Mouse (Mus musculus): ENCODE measurements at regions not wholly inside any gene's neighbourhood (a gene's known extent, or its start where the extent isn't known, plus 50 kb on each side); places are given as distances from the start of the nearest gene placed in this dataset.

GRCm38 (mm10) chr3:52158788-52159260 is 53.9 kb upstream of the Maml3 start:
- Histone ChIP-seq H3K4me3 (no peak overlapping the region), H3K4me2 (replicated peaks) (no peak overlapping the region), H3K9ac (replicated peaks) (no peak overlapping the region), H3K36me3 (no peaks in the 10 kb centered on the region), H3K9me3 (peaks cover 9% of the 10 kb centered on the region), H3K4me1 (no peaks in the 10 kb centered on the region), H3K27ac (replicated peaks) (no peak overlapping the region), H3K27me3 (no peaks in the 10 kb centered on the region)
- WGBS = 90% methylated on average over 3 of the region's 3 CpGs
- ATAC-seq (ENCODE audit: low FRiP score, low read depth) = no peak

GRCm38 (mm10) chr3:52161688-52162087 is 56.8 kb upstream of the Maml3 start:
- Histone ChIP-seq H3K9ac (replicated peaks) (no peak overlapping the region), H3K27ac (replicated peaks) (no peak overlapping the region)
- 72% methylated on average over 3 of the region's 3 CpGs for WGBS

GRCm38 (mm10) chr3:52163990-52164389 is 59.1 kb upstream of the Maml3 start:
- Histone ChIP-seq H3K4me1 (no peaks in the 10 kb centered on the region), H3K4me3 (no peak overlapping the region), H3K27ac (replicated peaks) (no peak overlapping the region), H3K27me3 (no peaks in the 10 kb centered on the region), H3K9me3 (no peaks in the 10 kb centered on the region), H3K9ac (replicated peaks) (no peak overlapping the region), H3K4me2 (replicated peaks) (no peak overlapping the region), H3K36me3 (no peaks in the 10 kb centered on the region)
- WGBS = 78% methylated on average over 16 of the region's 16 CpGs
- no peak for ATAC-seq (ENCODE audit: low FRiP score, low read depth)

More at GRCm38 (mm10) chr3:52161688-52162087, 56.8 kb upstream of the Maml3 start:
- H3K9me3 ChIP-seq = no peaks in the 10 kb centered on the region
- H3K4me1 ChIP-seq = no peaks in the 10 kb centered on the region
- no peak overlapping the region for H3K4me2 ChIP-seq (replicated peaks)
- H3K36me3 ChIP-seq = no peaks in the 10 kb centered on the region
- no peak for ATAC-seq (ENCODE audit: low FRiP score, low read depth)
- no peaks in the 10 kb centered on the region for H3K27me3 ChIP-seq
- no peak overlapping the region for H3K4me3 ChIP-seq

DNA sequence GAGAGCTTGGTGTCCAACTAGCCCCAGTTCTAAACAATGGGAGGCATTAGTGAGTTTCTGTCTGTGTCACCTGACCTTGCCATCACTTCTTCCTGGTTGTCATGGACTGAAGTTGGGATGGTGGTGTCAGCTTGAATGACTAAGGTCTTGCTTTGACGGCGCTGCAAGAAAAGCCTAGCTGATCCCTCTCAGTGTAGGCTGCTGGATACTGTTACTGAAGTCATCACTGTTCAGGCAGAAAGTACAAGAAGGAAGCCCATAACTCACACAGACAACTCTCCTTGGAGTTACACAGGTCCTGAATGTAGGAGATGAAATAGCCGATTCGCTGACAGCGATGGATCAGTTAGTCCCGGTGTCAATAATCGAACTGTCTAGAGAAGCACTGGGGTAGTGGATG is 62.5 kb upstream of the Maml3 start:
- Histone ChIP-seq H3K27me3 (no peaks in the 10 kb centered on the region), H3K36me3 (no peaks in the 10 kb centered on the region), H3K9ac (replicated peaks) (no peak overlapping the region), H3K4me2 (replicated peaks) (no peak overlapping the region), H3K9me3 (no peaks in the 10 kb centered on the region), H3K4me1 (no peaks in the 10 kb centered on the region), H3K27ac (replicated peaks) (no peak overlapping the region), H3K4me3 (no peak overlapping the region)
- WGBS = 98% methylated on average over 7 of the region's 7 CpGs
- ATAC-seq (ENCODE audit: low FRiP score, low read depth) = no peak

- no peaks in the 10 kb centered on the region for H3K36me3 ChIP-seq
- WGBS = 95% methylated on average over 7 of the region's 7 CpGs
- no peak for ATAC-seq (ENCODE audit: low FRiP score, low read depth)
- H3K4me3 ChIP-seq = no peak overlapping the region
- no peaks in the 10 kb centered on the region for H3K27me3 ChIP-seq
- no peak overlapping the region for H3K9ac ChIP-seq (replicated peaks)
- H3K27ac ChIP-seq (replicated peaks) = no peak overlapping the region
- H3K9me3 ChIP-seq = no peaks in the 10 kb centered on the region
- H3K4me1 ChIP-seq = no peaks in the 10 kb centered on the region
- H3K4me2 ChIP-seq (replicated peaks) = no peak overlapping the region
These were observed 66.0 kb upstream of the Maml3 start for GRCm38 (mm10) chr3:52170847-52171246.

- Histone ChIP-seq H3K4me1 (no peaks in the 10 kb centered on the region), H3K4me2 (replicated peaks) (no peak overlapping the region), H3K9ac (replicated peaks) (no peak overlapping the region), H3K4me3 (no peak overlapping the region), H3K27me3 (no peaks in the 10 kb centered on the region; the same call in 1 of the 2 replicates), H3K36me3 (no peaks in the 10 kb centered on the region), H3K9me3 (no peaks in the 10 kb centered on the region), H3K27ac (replicated peaks) (no peak overlapping the region)
- 90% methylated on average over 5 of the region's 5 CpGs for WGBS
- no peak for ATAC-seq (ENCODE audit: low FRiP score, low read depth)
These were observed 66.4 kb upstream of the Maml3 start for GRCm38 (mm10) chr3:52171303-52171702.

DNA sequence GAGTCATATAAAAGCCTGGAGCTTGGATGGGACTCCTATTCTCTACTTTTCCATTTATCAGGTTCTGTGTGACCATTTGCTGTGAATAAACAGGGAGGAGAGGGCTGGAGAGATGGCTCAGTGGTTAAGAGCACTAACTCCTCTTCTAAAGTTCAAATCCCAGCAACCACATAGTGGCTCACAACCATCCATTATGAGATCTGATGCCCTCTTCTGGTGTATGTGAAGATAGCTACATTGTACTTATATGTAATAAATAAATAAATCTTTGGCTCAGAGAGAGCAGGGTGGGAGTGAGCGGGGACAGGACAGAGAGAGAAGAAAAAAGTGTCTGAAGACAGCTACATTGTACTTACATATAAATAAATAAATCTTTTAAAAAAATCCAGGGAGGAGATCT is 68.6 kb upstream of the Maml3 start:
- no peaks in the 10 kb centered on the region; the same call in 1 of the 2 replicates for H3K27me3 ChIP-seq
- peaks cover under 1% of the 10 kb centered on the region; the same call in 1 of the 2 replicates for H3K4me1 ChIP-seq
- H3K27ac ChIP-seq (replicated peaks) = no peak overlapping the region
- ATAC-seq (ENCODE audit: low FRiP score, low read depth) = no peak
- H3K9me3 ChIP-seq = no peaks in the 10 kb centered on the region
- H3K4me3 ChIP-seq = no peak overlapping the region
- no peak overlapping the region for H3K9ac ChIP-seq (replicated peaks)
- H3K36me3 ChIP-seq = no peaks in the 10 kb centered on the region
- no peak overlapping the region for H3K4me2 ChIP-seq (replicated peaks)
- 93% methylated on average over 1 of the region's 1 CpGs for WGBS

GRCm38 (mm10) chr3:52176108-52176507 is 71.2 kb upstream of the Maml3 start:
- Histone ChIP-seq H3K27ac (replicated peaks) (no peak overlapping the region), H3K4me2 (replicated peaks) (no peak overlapping the region), H3K9me3 (no peaks in the 10 kb centered on the region), H3K36me3 (no peaks in the 10 kb centered on the region), H3K4me1 (peaks cover 26% of the 10 kb centered on the region), H3K4me3 (no peak overlapping the region), H3K27me3 (no peaks in the 10 kb centered on the region; the same call in 1 of the 2 replicates), H3K9ac (replicated peaks) (no peak overlapping the region)
- ATAC-seq (ENCODE audit: low FRiP score, low read depth) = no peak
- WGBS = 65% methylated on average over 8 of the region's 8 CpGs

DNA sequence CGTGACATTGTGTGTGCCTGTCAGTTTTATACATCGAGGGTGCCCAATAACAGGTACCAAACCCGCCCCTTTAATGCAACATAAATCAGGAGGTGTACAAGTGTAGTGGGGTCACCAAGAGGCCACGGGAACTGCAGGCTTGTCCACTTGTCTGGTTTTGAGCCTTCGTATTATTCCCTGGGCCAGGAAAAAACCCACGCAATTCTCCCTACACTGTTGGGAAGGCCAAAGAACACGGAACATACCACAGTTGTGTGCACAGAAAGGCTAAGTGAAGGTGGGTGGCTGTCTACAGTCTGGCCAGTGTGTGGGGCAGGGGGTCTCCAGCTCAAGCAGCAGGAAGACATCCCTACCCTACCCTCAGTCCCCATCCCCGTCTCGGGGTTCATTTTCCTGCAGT is 74.0 kb upstream of the Maml3 start:
- Histone ChIP-seq H3K36me3 (no peaks in the 10 kb centered on the region), H3K27me3 (no peaks in the 10 kb centered on the region; the same call in 1 of the 2 replicates), H3K4me3 (no peak overlapping the region), H3K4me1 (peaks cover 30% of the 10 kb centered on the region), H3K4me2 (replicated peaks) (peak overlapping the region; percentile 34; the same call in 1 of the 2 replicates), H3K9ac (replicated peaks) (peak overlapping the region; percentile 39; the same call in 1 of the 2 replicates), H3K27ac (replicated peaks) (peak overlapping the region; percentile 92), H3K9me3 (no peaks in the 10 kb centered on the region)
- no peak for ATAC-seq (ENCODE audit: low FRiP score, low read depth)
- WGBS = 68% methylated on average over 9 of the region's 9 CpGs

- H3K4me2 ChIP-seq (replicated peaks) = peak overlapping the region; percentile 34
- 0% methylated on average over 12 of the region's 12 CpGs for WGBS
- no peaks in the 10 kb centered on the region; the same call in 1 of the 2 replicates for H3K27me3 ChIP-seq
- peak overlapping the region; percentile 92 for H3K27ac ChIP-seq (replicated peaks)
- H3K4me3 ChIP-seq = peak overlapping the region; percentile 18
- peak; percentile 88 for ATAC-seq (ENCODE audit: low FRiP score, low read depth)
- peaks cover 31% of the 10 kb centered on the region for H3K4me1 ChIP-seq
- peak overlapping the region; percentile 39; the same call in 1 of the 2 replicates for H3K9ac ChIP-seq (replicated peaks)
- no peaks in the 10 kb centered on the region for H3K9me3 ChIP-seq
- H3K36me3 ChIP-seq = no peaks in the 10 kb centered on the region
These were observed 74.8 kb upstream of the Maml3 start for GRCm38 (mm10) chr3:52179686-52180085.

DNA sequence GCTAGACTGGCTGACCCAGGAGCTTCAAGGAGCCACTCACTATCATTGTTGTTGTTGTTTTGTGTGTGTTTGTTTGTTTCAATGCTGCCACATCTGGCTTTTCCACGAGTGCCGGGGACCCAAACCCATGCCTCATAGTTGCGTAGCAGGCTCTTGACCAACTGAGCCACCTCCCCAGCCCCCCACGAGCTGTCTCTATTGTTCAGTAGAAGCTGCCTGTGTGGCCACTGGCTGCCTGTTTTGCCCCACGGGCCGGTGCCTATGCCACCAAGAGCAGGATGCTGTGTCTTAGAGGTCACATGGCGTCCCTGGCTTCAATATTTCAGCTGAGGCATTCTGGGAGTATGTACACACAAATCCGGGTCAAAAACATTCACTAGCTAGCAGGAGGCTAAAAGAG is 75.4 kb upstream of the Maml3 start:
- peaks cover 31% of the 10 kb centered on the region for H3K4me1 ChIP-seq
- no peak overlapping the region for H3K4me3 ChIP-seq
- 0 out of 2 replicates have a peak overlapping the region, but pooled peaks have one; percentile 24 for H3K9ac ChIP-seq (replicated peaks)
- H3K36me3 ChIP-seq = no peaks in the 10 kb centered on the region
- peak overlapping the region; percentile 34 for H3K4me2 ChIP-seq (replicated peaks)
- 27% methylated on average over 8 of the region's 8 CpGs for WGBS
- ATAC-seq (ENCODE audit: low FRiP score, low read depth) = 0 out of 2 replicates have a peak, but pooled peaks have one; percentile 21
- no peaks in the 10 kb centered on the region; the same call in 1 of the 2 replicates for H3K27me3 ChIP-seq
- peak overlapping the region; percentile 92 for H3K27ac ChIP-seq (replicated peaks)
- H3K9me3 ChIP-seq = no peaks in the 10 kb centered on the region

DNA sequence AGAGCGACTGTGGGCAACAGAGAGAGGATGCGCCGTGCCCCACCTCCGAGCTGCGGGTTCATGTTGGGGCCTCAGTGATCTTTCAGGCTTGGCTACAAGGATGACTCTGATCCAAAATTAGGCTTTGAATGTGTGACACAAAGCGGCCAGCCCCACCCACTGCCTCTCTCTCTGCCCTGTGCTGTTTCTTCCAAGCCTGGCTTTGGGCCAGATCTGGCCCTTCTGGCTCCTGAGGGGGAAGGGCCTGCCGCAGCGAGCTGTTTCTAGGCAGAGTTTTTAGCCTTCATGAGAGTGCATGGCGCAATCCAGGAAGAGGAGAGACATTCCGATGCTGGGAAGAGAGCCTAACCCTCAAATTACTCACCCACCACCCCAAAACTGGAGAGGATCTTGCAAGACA is 75.9 kb upstream of the Maml3 start:
- WGBS = 36% methylated on average over 10 of the region's 10 CpGs
- peak overlapping the region; percentile 34; the same call in 1 of the 2 replicates for H3K4me2 ChIP-seq (replicated peaks)
- peaks cover 31% of the 10 kb centered on the region for H3K4me1 ChIP-seq
- peak overlapping the region; percentile 92 for H3K27ac ChIP-seq (replicated peaks)
- no peak overlapping the region for H3K4me3 ChIP-seq
- no peaks in the 10 kb centered on the region for H3K9me3 ChIP-seq
- H3K9ac ChIP-seq (replicated peaks) = peak overlapping the region; percentile 24; the same call in 1 of the 2 replicates
- H3K27me3 ChIP-seq = no peaks in the 10 kb centered on the region; the same call in 1 of the 2 replicates
- no peaks in the 10 kb centered on the region for H3K36me3 ChIP-seq
- peak; percentile 74 for ATAC-seq (ENCODE audit: low FRiP score, low read depth)

Measured in midbrain, embryonic 12.5 days (tissue).